Mouse (Mus musculus) E14TG2a.4 (cell line): Measurements from ENCODE around the gene Bcl2.

Source experiments
- CTCF ChIP-seq: conservative IDR thresholded peaks from 2 replicates; pipeline ENCODE4 v1.5.1; 2014; ENCODE audit warnings: low read length
- NANOG ChIP-seq: IDR thresholded peaks from 2 replicates; pipeline ENCODE4 v1.6.1; 2014; ENCODE audit warnings: borderline replicate concordance, low read length, mixed read lengths
- POU5F1 ChIP-seq: IDR thresholded peaks from 2 replicates; pipeline ENCODE4 v1.6.1; 2014; ENCODE audit warnings: low read length, borderline replicate concordance

- TF ChIP-seq CTCF (no peak), NANOG (no peak), POU5F1 (no peak)
Observed at GRCm38 (mm10) chr1:106679800-106680515, 34.1 kb downstream of the Bcl2 start.
